Mouse (Mus musculus) neural tube, embryonic 14.5 days (tissue): ENCODE data around the gene Gm20388. TPM values are rescaled to one million over a fixed set of nuclear protein-coding genes. Genes with fewer than 3 reads are reported as not detected.

Experiments
- ATAC-seq: fragments of 200-750 bp; cut with Nextera tagmentation; 2 replicates; pipeline ENCODE4 v1.8.0; 2017; ENCODE audit warnings: low read depth, mild to moderate bottlenecking, moderate TSS enrichment, moderate library complexity
- H3K27ac ChIP-seq: fragments of 300-500 bp; sonication (generic); 2 replicates; pipeline ENCODE4 v1.5.1; 2014; ENCODE audit warnings: low read depth, mild to moderate bottlenecking, control low read depth, low read length, moderate library complexity, mixed read lengths
- H3K27me3 ChIP-seq: fragments of 300-500 bp; sonication (generic); 2 replicates; pipeline ENCODE4 v1.6.1; 2014; ENCODE audit warnings: low read length; ENCODE audit not compliant: control insufficient read depth, insufficient read depth
- H3K36me3 ChIP-seq: fragments of 300-500 bp; sonication (generic); 2 replicates; pipeline ENCODE4 v1.6.1; 2014; ENCODE audit warnings: low read length, mixed read lengths; ENCODE audit not compliant: control insufficient read depth, insufficient read depth
- H3K4me1 ChIP-seq: fragments of 300-500 bp; sonication (generic); 2 replicates; pipeline ENCODE4 v1.6.1; 2014; ENCODE audit warnings: low read length; ENCODE audit not compliant: control insufficient read depth, insufficient read depth
- H3K4me2 ChIP-seq: fragments of 300-500 bp; sonication (generic); 2 replicates; pipeline ENCODE4 v1.6.1; 2014; ENCODE audit warnings: mild to moderate bottlenecking, low read depth, low read length, control low read depth
- H3K4me3 ChIP-seq: fragments of 300-500 bp; sonication (generic); 2 replicates; pipeline ENCODE4 v1.5.1; 2014; ENCODE audit warnings: low read depth, low read length, control low read depth, mixed read lengths
- H3K9ac ChIP-seq: fragments of 300-500 bp; sonication (generic); replicated peaks from 2 replicates; pipeline ENCODE4 v1.6.1; 2014; ENCODE audit warnings: low read depth, mild to moderate bottlenecking, control low read depth, low read length, mixed read lengths
- H3K9me3 ChIP-seq: fragments of 300-500 bp; sonication (generic); 2 replicates; pipeline ENCODE4 v1.6.1; 2016; ENCODE audit warnings: low read length; ENCODE audit not compliant: control insufficient read depth
- WGBS: fragments of 180-500 bp; shearing (Covaris S2); extraction: QIAGEN DNeasy Blood & Tissue Kit; methylation state at CpG from one replicate; pipeline ENCODE4 v1.1.7; 2014; 5-methylcytosine and 5-hydroxymethylcytosine counted together
- polyA plus RNA-seq: library from polyadenylated mRNA; unstranded; fragments of >200 nt; fragmentation: Nextera tagmentation; extraction: Ambion mirVana; gene quantifications from 2 replicates; pipeline ENCODE4 v1.2.1, GENCODE M21; 2014

The Gm20388 gene
- polyA plus RNA-seq, 1 experiment from 2014 or later: 10.3 TPM

DNA sequence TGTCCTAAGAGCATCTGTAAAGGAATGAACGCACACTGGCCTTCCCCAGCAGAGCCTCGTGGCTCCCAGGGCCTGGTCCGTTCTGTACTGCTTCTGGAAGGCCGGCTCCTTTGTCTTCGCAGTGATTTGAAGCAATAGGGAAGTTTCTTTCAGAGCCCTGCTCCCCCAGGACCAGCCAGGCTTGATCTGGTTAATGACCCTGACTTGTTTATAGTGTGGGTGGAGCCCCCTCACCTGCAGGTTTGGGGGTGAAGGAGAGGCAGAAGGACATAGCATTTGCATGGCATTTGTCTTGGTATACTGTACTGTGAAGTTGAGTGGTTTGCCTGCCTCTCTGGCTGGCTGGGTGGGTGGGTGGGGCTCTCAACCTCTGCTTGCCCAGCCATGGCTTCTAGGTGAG lies 833.8 kb downstream of the Gm20388 start:
- 40% methylated on average over 5 of the region's 5 CpGs for WGBS
- Histone ChIP-seq H3K4me3 (no peak overlapping the region), H3K4me2 (no peak overlapping the region), H3K4me1 (no peaks in the 10 kb centered on the region), H3K9me3 (no peaks in the 10 kb centered on the region), H3K9ac (no peak overlapping the region), H3K36me3 (no peaks in the 10 kb centered on the region), H3K27me3 (no peaks in the 10 kb centered on the region), H3K27ac (no peak overlapping the region)
- no peak for ATAC-seq

DNA sequence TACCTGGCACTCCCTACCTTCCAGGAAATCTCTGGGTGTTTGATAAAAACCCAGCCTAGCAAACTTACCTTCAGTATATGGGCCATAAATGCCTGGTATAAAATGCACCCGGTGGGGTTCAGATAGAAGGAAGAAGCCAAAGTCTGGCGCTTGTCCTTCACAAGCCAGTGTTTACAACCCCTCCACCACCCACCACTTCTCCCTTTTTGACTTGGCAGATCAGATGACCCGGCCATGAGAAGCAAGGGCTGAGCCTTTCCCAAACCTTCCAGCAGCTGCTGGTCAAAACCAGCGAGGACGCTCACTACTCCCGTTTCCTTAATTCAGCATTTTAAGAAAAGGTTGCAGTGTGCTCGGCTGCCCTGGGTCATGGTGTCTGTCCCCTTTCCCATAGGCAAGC lies 834.6 kb downstream of the Gm20388 start:
- no peak overlapping the region for H3K27ac ChIP-seq
- H3K36me3 ChIP-seq: no peaks in the 10 kb centered on the region
- no peak overlapping the region for H3K9ac ChIP-seq
- ATAC-seq: no peak
- H3K4me2 ChIP-seq: no peak overlapping the region
- no peaks in the 10 kb centered on the region for H3K9me3 ChIP-seq
- no peaks in the 10 kb centered on the region for H3K4me1 ChIP-seq
- WGBS: 59% methylated on average over 7 of the region's 7 CpGs
- H3K27me3 ChIP-seq: no peaks in the 10 kb centered on the region
- H3K4me3 ChIP-seq: no peak overlapping the region

DNA sequence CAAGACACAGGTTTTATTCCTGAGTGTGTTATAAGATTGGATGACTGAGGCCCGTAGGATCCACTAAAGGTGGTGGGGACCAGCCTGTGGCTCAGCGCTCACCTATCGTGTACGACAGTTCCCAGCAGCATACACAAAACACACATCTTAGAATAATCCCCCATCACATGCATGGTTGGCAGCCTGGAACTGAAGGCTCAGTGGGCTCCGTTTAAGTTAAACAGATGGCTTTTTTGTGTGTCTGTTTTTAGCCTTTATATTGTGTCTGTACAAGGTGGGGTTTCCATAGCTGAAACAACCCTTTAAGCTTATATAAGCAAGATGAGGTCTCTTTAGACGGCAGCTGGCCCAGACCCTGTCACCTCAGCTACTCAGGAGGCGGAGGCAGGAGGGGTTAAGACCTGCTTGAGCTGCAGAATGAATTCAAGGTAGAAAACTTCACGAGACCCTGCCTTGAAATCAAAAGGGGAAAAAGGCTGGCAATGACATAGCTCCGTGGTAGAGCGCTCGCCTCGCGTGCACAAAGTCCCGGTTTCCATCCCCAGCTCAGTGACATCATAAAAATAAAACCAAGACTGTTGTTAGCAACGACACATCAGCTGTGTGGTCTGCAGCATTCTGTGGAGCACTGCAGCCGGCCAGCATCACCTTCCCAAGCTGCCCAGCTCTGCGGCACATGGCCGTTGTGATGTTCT lies 835.5 kb downstream of the Gm20388 start:
- 81% methylated on average over 18 of the region's 18 CpGs for WGBS
- no peaks in the 10 kb centered on the region for H3K27me3 ChIP-seq

DNA sequence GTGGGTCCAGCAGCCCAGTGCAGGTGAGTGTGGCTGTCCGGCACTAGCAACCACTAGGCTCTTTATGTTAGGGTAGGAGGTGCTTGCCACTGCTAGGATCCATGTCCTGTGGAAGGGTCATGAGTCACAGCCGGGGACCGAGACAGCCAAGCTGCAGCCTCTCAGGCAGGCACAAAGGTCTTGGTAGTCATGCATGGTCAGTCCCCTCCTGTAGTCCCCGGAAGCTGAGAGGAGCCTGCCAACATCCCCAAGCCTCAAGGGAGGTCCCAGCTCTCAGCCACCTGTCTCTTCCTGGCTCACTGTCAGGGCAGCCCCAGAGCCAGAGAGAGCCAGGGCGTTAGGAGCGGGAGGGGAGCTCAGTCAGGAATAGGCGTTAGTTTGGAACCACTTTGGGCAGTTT lies 836.6 kb downstream of the Gm20388 start:
- no peak overlapping the region for H3K9ac ChIP-seq
- H3K4me1 ChIP-seq: no peaks in the 10 kb centered on the region
- H3K27me3 ChIP-seq: no peaks in the 10 kb centered on the region
- H3K36me3 ChIP-seq: no peaks in the 10 kb centered on the region
- no peak for ATAC-seq
- H3K9me3 ChIP-seq: no peaks in the 10 kb centered on the region
- no peak overlapping the region for H3K27ac ChIP-seq
- WGBS: 85% methylated on average over 7 of the region's 7 CpGs
- H3K4me2 ChIP-seq: no peak overlapping the region
- no peak overlapping the region for H3K4me3 ChIP-seq

More for the DNA sequence above, 835.5 kb downstream of the Gm20388 start:
- H3K4me3 ChIP-seq: no peak overlapping the region
- H3K27ac ChIP-seq: no peak overlapping the region
- H3K9me3 ChIP-seq: no peaks in the 10 kb centered on the region
- H3K9ac ChIP-seq: no peak overlapping the region
- no peak for ATAC-seq
- no peaks in the 10 kb centered on the region for H3K4me1 ChIP-seq
- no peak overlapping the region for H3K4me2 ChIP-seq
- H3K36me3 ChIP-seq: no peaks in the 10 kb centered on the region

DNA sequence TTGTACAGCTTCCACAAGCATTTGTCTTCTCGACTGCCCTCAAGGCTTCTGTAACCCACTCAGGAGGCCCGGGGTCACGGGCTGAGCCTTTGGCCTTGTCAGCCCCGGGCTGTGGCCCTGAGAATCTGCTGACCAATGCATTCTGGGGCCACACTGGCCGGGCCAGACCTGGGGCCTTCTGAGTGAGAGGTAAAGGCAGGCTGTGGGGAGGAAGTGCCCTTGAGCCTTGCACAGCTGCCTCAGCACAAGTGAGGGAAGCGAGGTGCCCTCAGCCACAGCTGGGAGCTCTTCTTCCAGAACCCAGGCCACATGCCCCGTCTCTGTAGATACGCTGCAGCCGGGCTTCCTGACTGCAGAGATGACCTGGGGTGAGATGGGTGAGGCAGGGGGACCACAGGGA lies 840.0 kb downstream of the Gm20388 start:
- 89% methylated on average over 9 of the region's 9 CpGs for WGBS
- Histone ChIP-seq H3K4me3 (no peak overlapping the region), H3K27me3 (no peaks in the 10 kb centered on the region; the same call in 1 of the 2 replicates), H3K36me3 (no peaks in the 10 kb centered on the region), H3K9ac (no peak overlapping the region), H3K9me3 (no peaks in the 10 kb centered on the region), H3K4me1 (no peaks in the 10 kb centered on the region; the same call in 1 of the 2 replicates), H3K4me2 (no peak overlapping the region), H3K27ac (no peak overlapping the region)
- no peak for ATAC-seq

DNA sequence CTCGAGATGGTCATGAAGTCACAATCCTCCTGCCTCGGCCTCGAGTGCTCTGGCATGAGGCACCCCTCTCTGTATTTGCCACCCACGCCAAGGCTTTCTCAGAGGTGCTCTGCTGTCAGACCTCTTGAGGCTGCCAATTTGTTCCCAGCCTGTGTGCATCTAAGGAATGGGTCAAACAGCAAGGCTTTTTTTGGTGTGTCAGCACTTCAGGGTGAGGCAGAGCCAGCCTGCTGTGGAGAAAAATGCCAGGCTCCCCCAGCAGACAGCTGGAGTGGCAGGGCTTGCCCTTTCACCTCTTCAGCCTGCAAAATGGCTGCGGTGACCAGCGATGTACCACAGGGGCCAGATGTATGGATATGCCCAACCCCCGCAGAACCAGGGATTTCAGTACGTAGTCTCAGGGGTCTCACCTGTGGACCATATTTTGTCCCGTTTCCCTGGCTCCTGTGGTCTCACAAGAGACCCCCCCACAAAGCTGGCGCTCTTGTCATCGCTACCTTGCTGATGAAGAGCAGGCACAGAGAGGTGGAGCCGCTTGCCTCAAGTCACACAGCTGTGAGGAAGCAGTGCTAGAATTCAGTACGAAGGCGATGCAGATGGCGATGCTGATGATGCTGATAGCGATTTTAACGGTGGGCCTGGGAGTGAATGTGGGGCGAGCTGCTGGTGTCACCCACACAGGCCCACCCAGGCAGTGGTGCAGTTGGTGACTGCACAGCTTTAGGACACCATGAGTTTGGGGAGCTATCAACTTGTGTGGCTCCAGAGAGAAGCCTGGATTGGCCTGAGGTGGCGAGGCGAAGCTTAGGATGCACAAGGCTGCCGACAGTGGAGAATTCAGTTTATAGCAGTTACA lies 840.8 kb downstream of the Gm20388 start:
- 71% methylated on average over 21 of the region's 21 CpGs for WGBS
- Histone ChIP-seq H3K9ac (no peak overlapping the region), H3K9me3 (no peaks in the 10 kb centered on the region), H3K27me3 (no peaks in the 10 kb centered on the region; the same call in 1 of the 2 replicates), H3K27ac (no peak overlapping the region), H3K4me3 (no peak overlapping the region), H3K4me1 (peaks cover 4% of the 10 kb centered on the region; the same call in 1 of the 2 replicates), H3K4me2 (no peak overlapping the region), H3K36me3 (no peaks in the 10 kb centered on the region)
- ATAC-seq: no peak

DNA sequence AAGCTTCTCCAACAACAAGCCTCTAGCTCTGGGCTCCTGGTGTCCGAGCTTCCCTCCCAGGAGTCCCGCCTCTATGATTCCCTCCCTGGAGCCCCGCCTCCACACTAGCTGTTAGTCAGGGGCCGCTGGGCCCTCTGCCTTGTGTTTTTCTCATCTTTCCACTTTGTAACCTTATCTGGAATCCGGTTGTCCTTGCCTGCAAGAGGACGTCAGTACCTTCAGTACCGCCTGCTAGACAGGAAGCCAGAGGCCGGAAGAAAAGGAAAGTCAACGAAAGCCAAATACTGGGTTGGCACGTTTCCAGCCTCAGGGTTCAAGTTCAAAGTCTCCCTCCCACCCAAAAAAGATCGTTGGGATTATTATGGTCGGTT lies 841.4 kb downstream of the Gm20388 start:
- H3K27me3 ChIP-seq: no peaks in the 10 kb centered on the region; the same call in 1 of the 2 replicates
- H3K9me3 ChIP-seq: no peaks in the 10 kb centered on the region
- H3K4me1 ChIP-seq: peaks cover 4% of the 10 kb centered on the region; the same call in 1 of the 2 replicates
- H3K4me3 ChIP-seq: no peak overlapping the region
- H3K9ac ChIP-seq: no peak overlapping the region
- ATAC-seq: no peak
- H3K27ac ChIP-seq: no peak overlapping the region
- no peak overlapping the region for H3K4me2 ChIP-seq
- H3K36me3 ChIP-seq: no peaks in the 10 kb centered on the region
- 21% methylated on average over 12 of the region's 12 CpGs for WGBS

DNA sequence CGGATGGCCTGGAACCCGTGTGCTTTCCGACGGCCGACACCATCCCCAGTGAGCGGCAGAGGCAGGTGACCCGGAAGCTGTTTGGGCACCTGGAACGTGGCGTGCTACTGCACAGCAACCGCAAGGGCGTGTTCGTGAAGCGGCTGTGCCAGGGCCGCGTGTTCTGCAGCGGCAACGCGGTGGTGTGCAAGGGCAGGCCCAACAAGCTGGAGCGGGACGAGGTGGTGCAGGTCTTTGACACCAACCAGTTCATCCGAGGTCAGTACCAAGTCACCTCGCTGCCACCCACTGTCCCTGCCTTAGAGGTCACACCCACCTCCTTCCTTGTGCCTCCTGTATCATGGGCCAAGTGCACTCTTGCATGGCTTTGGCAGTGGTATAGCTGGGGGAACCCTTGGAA lies 842.8 kb downstream of the Gm20388 start:
- H3K36me3 ChIP-seq: no peaks in the 10 kb centered on the region
- ATAC-seq: no peak
- H3K27me3 ChIP-seq: no peaks in the 10 kb centered on the region; the same call in 1 of the 2 replicates
- no peak overlapping the region for H3K9ac ChIP-seq
- H3K4me1 ChIP-seq: peaks cover 4% of the 10 kb centered on the region; the same call in 1 of the 2 replicates
- H3K27ac ChIP-seq: no peak overlapping the region
- WGBS: 91% methylated on average over 22 of the region's 22 CpGs
- no peak overlapping the region for H3K4me2 ChIP-seq
- no peaks in the 10 kb centered on the region for H3K9me3 ChIP-seq
- no peak overlapping the region for H3K4me3 ChIP-seq
